Mouse (Mus musculus) thymus, postnatal 25 days (tissue): ENCODE data around the gene Tomm20l.
"Not testable (repeated sequence)": the region's sequence is repeated elsewhere in the genome, so short reads cannot be mapped to it uniquely, and the experiment has no call there.

Experiments used
- DNase-seq: peaks from one replicate; pipeline ENCODE4 v3.0.0; 2022

Gene Tomm20l

GRCm38 (mm10) chr12:71111331-71111730, at the start of gene Tomm20l:
Gene Tomm20l (plus strand): TSS chr12:71111428.
- peak; percentile 5 for DNase-seq

GRCm38 (mm10) chr12:71069846-71070245, 41.4 kb upstream of the Tomm20l start:
- no peak for DNase-seq

GRCm38 (mm10) chr12:71072048-71072447, 39.2 kb upstream of the Tomm20l start:
- no peak for DNase-seq

- DNase-seq, result peak; percentile 47
Measured at GRCm38 (mm10) chr12:71073113-71073730, 38.0 kb upstream of the Tomm20l start.

- DNase-seq, result no peak
Measured at GRCm38 (mm10) chr12:71086331-71086730, 24.9 kb upstream of the Tomm20l start.

GRCm38 (mm10) chr12:71104275-71104674, 7.0 kb upstream of the Tomm20l start:
- DNase-seq, result not testable (repeated sequence)

- no peak for DNase-seq
Measured at GRCm38 (mm10) chr12:71107216-71107771, 3.9 kb upstream of the Tomm20l start.

- DNase-seq, result no peak
Measured at GRCm38 (mm10) chr12:71113074-71113473, 1.8 kb downstream of the Tomm20l start.

- DNase-seq, result peak; percentile 61
Measured at GRCm38 (mm10) chr12:71113675-71114288, 2.6 kb downstream of the Tomm20l start.

GRCm38 (mm10) chr12:71116411-71116810, 5.2 kb downstream of the Tomm20l start:
- DNase-seq, result no peak

- no peak for DNase-seq
Measured at GRCm38 (mm10) chr12:71122731-71123130, 11.5 kb downstream of the Tomm20l start.

- no peak for DNase-seq
Measured at GRCm38 (mm10) chr12:71123286-71123685, 12.1 kb downstream of the Tomm20l start.

GRCm38 (mm10) chr12:71135581-71135980, 24.4 kb downstream of the Tomm20l start:
- DNase-seq, result no peak

GRCm38 (mm10) chr12:71136130-71136973, 25.1 kb downstream of the Tomm20l start, which contains the start of the genes Timm9 and 2700049A03Rik:
Gene Timm9 (minus strand): TSS chr12:71136684.
Gene 2700049A03Rik (plus strand): TSS chr12:71136848.
- peak; percentile 82 for DNase-seq

GRCm38 (mm10) chr12:71136974-71137491, 25.8 kb downstream of the Tomm20l start:
- peak; percentile 86 for DNase-seq

GRCm38 (mm10) chr12:71137686-71138085, 26.5 kb downstream of the Tomm20l start:
- no peak for DNase-seq

GRCm38 (mm10) chr12:71139258-71139828, 28.1 kb downstream of the Tomm20l start:
- DNase-seq, result peak; percentile 22

GRCm38 (mm10) chr12:71141189-71141588, 30.0 kb downstream of the Tomm20l start:
- DNase-seq, result no peak

- DNase-seq, result peak; percentile 58
Measured at GRCm38 (mm10) chr12:71147641-71148040, 36.4 kb downstream of the Tomm20l start.

- DNase-seq, result no peak
Measured at GRCm38 (mm10) chr12:71148801-71149200, 37.6 kb downstream of the Tomm20l start.

- no peak for DNase-seq
Measured at GRCm38 (mm10) chr12:71149456-71149855, 38.2 kb downstream of the Tomm20l start.

GRCm38 (mm10) chr12:71150167-71150566, 38.9 kb downstream of the Tomm20l start:
- no peak for DNase-seq

- DNase-seq, result no peak
Measured at GRCm38 (mm10) chr12:71154979-71155378, 43.8 kb downstream of the Tomm20l start.
